In genomic region chr14:25378717-25379224, GRCm38 (mm10) we compare ENCODE assay signal across 8 mouse cellular contexts.
DNase-seq lines count a peak whose midpoint lies in the region; ATAC-seq and TF ChIP-seq lines count a peak whose summit lies in the region.

No protein-coding gene starts in this region.

- DNase-seq in kidney, adult 11 months = no peak
- DNase-seq in cerebellum, adult 9-11 months = peak; percentile 65
- DNase-seq in frontal cortex, postnatal 36 days (ENCODE audit: low spot score in 2 of 2) = peak; percentile 31 to 55
- DNase-seq in induced T-regulatory cell, adult 2 months (ENCODE audit: low read depth) = peak; percentile 77
- no peak for DNase-seq in liver, embryonic 14.5 days (ENCODE audit: low read depth in 3 of 3, low spot score in 3 of 3)
- peak; percentile 63 for DNase-seq in neural tube, embryonic 10.5 days (ENCODE audit: extremely low spot score, low spot score)
- peak; percentile 62 for DNase-seq in thymus, postnatal 4 days

- ATAC-seq in kidney, embryonic 14.5 days (ENCODE audit: low FRiP score, low TSS enrichment) = 0 out of 2 replicates have a peak, but pooled peaks have one; percentile 12
- ATAC-seq in liver, embryonic 14.5 days (ENCODE audit: insufficient read depth) = no peak

- no peak for TF ChIP-seq EP300 in liver, embryonic 14.5 days (IDR thresholded peaks at IDR 0.05; ENCODE audit: low read depth)

- H3K9ac ChIP-seq in kidney, embryonic 14.5 days (ENCODE audit: low read depth, low read length) = peak overlapping the region; percentile 78
- no peak overlapping the region; the same call in 1 of the 2 replicates for H3K9ac ChIP-seq in liver, embryonic 14.5 days (replicated peaks)

- H3K4me1 ChIP-seq in kidney, embryonic 14.5 days (ENCODE audit: control insufficient read depth, insufficient read depth, low read length) = peaks cover 37% of the 10 kb centered on the region
- H3K4me1 ChIP-seq in liver, embryonic 14.5 days (replicated peaks; ENCODE audit: control insufficient read depth in 2 of 2, insufficient read depth in 2 of 2, low read length in 1 of 2) = peaks cover 0 to 10% of the 10 kb centered on the region in 2 experiments; a peak in 2 of 4 replicates

- H3K4me3 ChIP-seq in kidney, embryonic 14.5 days (ENCODE audit: low read length) = peak overlapping the region; percentile 44
- H3K4me3 ChIP-seq in liver, embryonic 14.5 days (ENCODE audit: insufficient read depth in 1 of 2, low read depth in 2 of 2, low read length in 2 of 2) = peak overlapping the region; percentile 37 to 42

- TF ChIP-seq CTCF in liver, embryonic 14.5 days (IDR thresholded peaks at IDR 0.05; ENCODE audit: low read depth) = no peak

- 4% methylated on average over 13 of the region's 13 CpGs for WGBS in kidney, embryonic 14.5 days
- 4% methylated on average over 13 of the region's 13 CpGs for WGBS in liver, embryonic 14.5 days (ENCODE audit: insufficient replicate concordance)

- H3K36me3 ChIP-seq in kidney, embryonic 14.5 days (ENCODE audit: control insufficient read depth, insufficient read depth, low read length) = no peaks in the 10 kb centered on the region
- H3K36me3 ChIP-seq in liver, embryonic 14.5 days (replicated peaks; ENCODE audit: control insufficient read depth, insufficient read depth, low read depth) = no peaks in the 10 kb centered on the region

- H3K4me2 ChIP-seq in kidney, embryonic 14.5 days (replicated peaks; ENCODE audit: low read depth, low read length) = peak overlapping the region; percentile 62
- peak overlapping the region; percentile 59 for H3K4me2 ChIP-seq in liver, embryonic 14.5 days (ENCODE audit: low read depth)

- H3K9me3 ChIP-seq in kidney, embryonic 14.5 days (ENCODE audit: control insufficient read depth, low read length) = no peaks in the 10 kb centered on the region
- H3K9me3 ChIP-seq in liver, embryonic 14.5 days (ENCODE audit: control insufficient read depth, low read length) = no peaks in the 10 kb centered on the region

- peak overlapping the region; percentile 100 for H3K27ac ChIP-seq in kidney, embryonic 14.5 days (ENCODE audit: low read depth, low read length)
- no peak overlapping the region for H3K27ac ChIP-seq in liver, embryonic 14.5 days

- H3K27me3 ChIP-seq in kidney, embryonic 14.5 days (ENCODE audit: control insufficient read depth, insufficient read depth, low read length) = no peaks in the 10 kb centered on the region
- H3K27me3 ChIP-seq in liver, embryonic 14.5 days (ENCODE audit: control insufficient read depth, insufficient read depth, low read length) = peaks cover 22% of the 10 kb centered on the region

Comparison
In these comparisons a context has a peak if more than half of its experiments do, and no peak if none do; other contexts are left out.
1. DNase-seq: peak in cerebellum, adult 9-11 months (single experiment), frontal cortex, postnatal 36 days (2 of 2), induced T-regulatory cell, adult 2 months (single experiment), neural tube, embryonic 10.5 days (single experiment) and thymus, postnatal 4 days (single experiment); none in kidney, adult 11 months (single experiment) and liver, embryonic 14.5 days (0 of 3).